Mouse (Mus musculus) Patski (cell line): ENCODE measurements around the gene Vmn1r166. TPM values are rescaled to one million over a fixed set of nuclear protein-coding genes. Genes with fewer than 3 reads are reported as not detected.
"Not testable (repeated sequence)": the region's sequence is repeated elsewhere in the genome, so short reads cannot be mapped to it uniquely, and the experiment has no call there.

Experiments
- ATAC-seq: fragments of 100-300 bp; one replicate; pipeline ENCODE4 v1.8.0; 2021
- CTCF ChIA-PET: fragments of 350-600 bp; sonication (Branson Sonifier 250); formaldehyde crosslinking; loops from one replicate; lab custom pipeline; 2022; ENCODE audit warnings: inconsistent platforms; lab: Charles Lee
- POLR2A ChIA-PET: fragments of 350-600 bp; sonication (Branson Sonifier 250); formaldehyde crosslinking; loops from one replicate; lab custom pipeline; 2022; ENCODE audit warnings: antibody characterized with exemption, inconsistent platforms; lab: Charles Lee
- DNase-seq: peaks from one replicate; pipeline ENCODE4 v3.0.0-alpha.2; 2011; ENCODE audit warnings: low read depth, low spot score
- H3K27me3 ChIP-seq: fragments of 371-371 bp; one replicate; pipeline ENCODE4 v1.5.1; 2021
- in situ Hi-C: fragments of 300-500 bp; cut with MboI; formaldehyde crosslinking; loops from 3 replicates; pipeline ENCODE4 v1.11.1; 2018; ENCODE audit warnings: low pct_unique_long_range_greater_than_20kb, mixed read lengths
- polyA plus RNA-seq: library from polyadenylated mRNA; unstranded; gene quantifications from one replicate; pipeline ENCODE4 v1.2.3, GENCODE M21; 2021

Gene Vmn1r166
- polyA plus RNA-seq: not detected

GRCm38 (mm10) chr7:23251582-23251981 lies at the start of gene Vmn1r166:
Gene Vmn1r166, minus strand, starts transcription at chr7:23251682.
- POLR2A ChIA-PET, ATAC-seq, H3K27me3 ChIP-seq, CTCF ChIA-PET, in situ Hi-C loops, DNase-seq: not testable (repeated sequence)

DNA sequence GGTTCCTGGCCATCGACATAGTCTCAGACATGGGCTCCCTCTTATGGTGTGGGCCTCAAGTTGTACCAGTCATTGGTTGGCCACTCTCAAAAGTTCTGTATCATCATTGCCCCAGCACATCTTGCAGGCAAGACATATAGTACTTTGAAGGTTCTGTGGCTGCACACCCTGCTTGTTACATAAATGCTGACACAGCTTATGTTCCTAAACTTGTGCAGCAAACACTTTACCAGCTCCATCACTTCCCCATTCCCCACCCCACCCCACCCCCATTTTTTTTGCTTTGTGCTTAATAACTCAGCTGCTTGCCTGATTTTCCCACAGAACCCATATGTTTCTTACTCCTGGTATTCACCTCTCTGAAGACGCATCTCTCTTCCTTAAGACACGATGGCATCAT lies 49.4 kb upstream of the Vmn1r166 start, which contains the start of gene Nlrp4e:
Gene Nlrp4e (plus strand): TSS at position 301 of the 400 bp plus-strand sequence.
- ATAC-seq, H3K27me3 ChIP-seq, POLR2A ChIA-PET, DNase-seq, CTCF ChIA-PET, in situ Hi-C loops: not testable (repeated sequence)

- in situ Hi-C loops, CTCF ChIA-PET: not testable (repeated sequence)
These were observed 27.3 kb upstream of the Vmn1r166 start, which contains the start of gene Gm6902 for GRCm38 (mm10) chr7:23278800-23279199. Gene Gm6902, minus strand, starts transcription at chr7:23278900.

DNA sequence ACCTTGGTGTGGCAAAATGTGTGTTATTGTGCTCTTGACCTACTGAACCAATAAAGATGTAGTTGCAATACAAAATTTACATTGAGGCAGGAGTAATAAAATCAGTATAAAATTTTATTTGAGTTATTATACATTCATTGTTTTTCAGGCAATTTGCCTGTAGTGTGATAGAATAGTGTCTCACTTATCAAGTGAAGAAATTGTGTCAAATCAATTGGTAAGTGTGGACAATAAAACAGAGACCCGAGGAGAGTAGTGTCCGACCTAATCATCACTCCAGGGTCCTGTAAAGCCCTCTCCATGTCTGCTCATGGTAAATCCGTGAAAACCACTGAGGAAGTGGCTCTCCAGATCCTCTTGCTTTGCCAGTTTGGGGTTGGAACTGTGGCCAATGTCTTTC lies 34.5 kb downstream of the Vmn1r166 start, which contains the start of gene Vmn1r165:
Gene Vmn1r165 (plus strand): TSS at position 301 of the 400 bp plus-strand sequence.
- H3K27me3 ChIP-seq, ATAC-seq, POLR2A ChIA-PET, in situ Hi-C loops, CTCF ChIA-PET, DNase-seq: not testable (repeated sequence)

More at GRCm38 (mm10) chr7:23278800-23279199, 27.3 kb upstream of the Vmn1r166 start, which contains the start of gene Gm6902:
- DNase-seq, POLR2A ChIA-PET, H3K27me3 ChIP-seq, ATAC-seq: not testable (repeated sequence)

Other genes starting within 250 kb of the Vmn1r166 start
- gene Gm4216, start 231.8 kb downstream of the Vmn1r166 start, polyA plus RNA-seq: not detected
- gene Vmn1r163, start 196.1 kb downstream of the Vmn1r166 start, polyA plus RNA-seq: not detected
- gene Gm8720, start 184.2 kb downstream of the Vmn1r166 start, polyA plus RNA-seq: not detected
- gene Gm10662, start 107.2 kb downstream of the Vmn1r166 start, polyA plus RNA-seq: not detected
- gene Vmn1r165, start 34.4 kb downstream of the Vmn1r166 start, polyA plus RNA-seq: not detected
- gene Gm6902, start 27.2 kb upstream of the Vmn1r166 start, polyA plus RNA-seq: not detected
- gene Nlrp4e, start 49.5 kb upstream of the Vmn1r166 start, polyA plus RNA-seq: not detected
- gene Nlrp5, start 134.2 kb upstream of the Vmn1r166 start, polyA plus RNA-seq: not detected